Mouse (Mus musculus): Measurements from ENCODE around the gene Apol10a. TPM values are rescaled to one million over a fixed set of nuclear protein-coding genes. Genes with fewer than 3 reads are reported as not detected.
"Not testable (repeated sequence)": the region's sequence is repeated elsewhere in the genome, so short reads cannot be mapped to it uniquely, and the experiment has no call there.

Apol10a gene
- polyA plus RNA-seq (2016; fragmentation: Nextera tagmentation; extraction: Ambion mirVana) = not detected in 2 replicates

GRCm38 (mm10) chr15:77476693-77477092 is at the start of gene Apol10a:
Gene Apol10a (plus strand): TSS chr15:77477047.
- H3K4me1 ChIP-seq; H3K4me3 ChIP-seq; H3K27me3 ChIP-seq (ENCODE audit: poor library complexity, severe bottlenecking); H3K27ac ChIP-seq; H3K9me3 ChIP-seq; H3K36me3 ChIP-seq (replicated peaks); DNase-seq (ENCODE audit: extremely low spot score, low spot score): not testable (repeated sequence)
- 82% methylated on average over 2 of the region's 2 CpGs for WGBS

GRCm38 (mm10) chr15:77428690-77429448 is 48.0 kb upstream of the Apol10a start:
- not testable (repeated sequence) for DNase-seq (ENCODE audit: extremely low spot score, low spot score)

GRCm38 (mm10) chr15:77444746-77445145 is 32.1 kb upstream of the Apol10a start:
- H3K27me3 ChIP-seq (ENCODE audit: poor library complexity, severe bottlenecking); H3K4me1 ChIP-seq; H3K27ac ChIP-seq; DNase-seq (ENCODE audit: extremely low spot score, low spot score); H3K9me3 ChIP-seq; H3K36me3 ChIP-seq (replicated peaks); H3K4me3 ChIP-seq: not testable (repeated sequence)
- 83% methylated on average over 8 of the region's 8 CpGs for WGBS

More at GRCm38 (mm10) chr15:77428690-77429448, 48.0 kb upstream of the Apol10a start:
- not testable (repeated sequence) for H3K36me3 ChIP-seq (replicated peaks); H3K27me3 ChIP-seq (ENCODE audit: poor library complexity, severe bottlenecking); H3K4me3 ChIP-seq; H3K4me1 ChIP-seq; H3K27ac ChIP-seq; H3K9me3 ChIP-seq
- 82% methylated on average over 9 of the region's 10 CpGs for WGBS

- 96% methylated on average over 1 of the region's 1 CpGs for WGBS
- H3K4me3 ChIP-seq; H3K27me3 ChIP-seq (ENCODE audit: poor library complexity, severe bottlenecking); H3K36me3 ChIP-seq (replicated peaks); H3K27ac ChIP-seq; H3K9me3 ChIP-seq; H3K4me1 ChIP-seq; DNase-seq (ENCODE audit: extremely low spot score, low spot score): not testable (repeated sequence)
Measured at GRCm38 (mm10) chr15:77445668-77446067, 31.2 kb upstream of the Apol10a start.

- WGBS = 94% methylated on average over 2 of the region's 2 CpGs
Measured at GRCm38 (mm10) chr15:77447392-77447791, 29.5 kb upstream of the Apol10a start, which contains the start of gene Apol7b. Gene Apol7b (minus strand): TSS chr15:77447492.

GRCm38 (mm10) chr15:77449927-77450326 is 26.9 kb upstream of the Apol10a start:
- H3K9me3 ChIP-seq; H3K27me3 ChIP-seq (ENCODE audit: poor library complexity, severe bottlenecking); H3K36me3 ChIP-seq (replicated peaks); H3K4me3 ChIP-seq; H3K27ac ChIP-seq; H3K4me1 ChIP-seq; DNase-seq (ENCODE audit: extremely low spot score, low spot score): not testable (repeated sequence)
- 58% methylated on average over 10 of the region's 10 CpGs for WGBS

More at GRCm38 (mm10) chr15:77447392-77447791, 29.5 kb upstream of the Apol10a start, which contains the start of gene Apol7b:
- not testable (repeated sequence) for H3K4me3 ChIP-seq; H3K4me1 ChIP-seq; DNase-seq (ENCODE audit: extremely low spot score, low spot score); H3K27ac ChIP-seq; H3K9me3 ChIP-seq; H3K36me3 ChIP-seq (replicated peaks); H3K27me3 ChIP-seq (ENCODE audit: poor library complexity, severe bottlenecking)

GRCm38 (mm10) chr15:77474699-77475390 is 2.0 kb upstream of the Apol10a start:
- not testable (repeated sequence) for DNase-seq (ENCODE audit: extremely low spot score, low spot score)
- 85% methylated on average over 7 of the region's 7 CpGs for WGBS

GRCm38 (mm10) chr15:77482140-77482794 is 5.4 kb downstream of the Apol10a start:
- Histone ChIP-seq H3K4me3 (no peak overlapping the region), H3K9me3 (no peaks in the 10 kb centered on the region), H3K27ac (no peak overlapping the region), H3K27me3 (ENCODE audit: poor library complexity, severe bottlenecking) (no peaks in the 10 kb centered on the region), H3K36me3 (replicated peaks) (no peaks in the 10 kb centered on the region), H3K4me1 (no peaks in the 10 kb centered on the region)
- DNase-seq (ENCODE audit: extremely low spot score, low spot score) = no peak
- 83% methylated on average over 4 of the region's 4 CpGs for WGBS

More at GRCm38 (mm10) chr15:77474699-77475390, 2.0 kb upstream of the Apol10a start:
- H3K27ac ChIP-seq; H3K27me3 ChIP-seq (ENCODE audit: poor library complexity, severe bottlenecking); H3K4me1 ChIP-seq; H3K4me3 ChIP-seq; H3K36me3 ChIP-seq (replicated peaks); H3K9me3 ChIP-seq: not testable (repeated sequence)

- not testable (repeated sequence) for H3K4me1 ChIP-seq; H3K27ac ChIP-seq; H3K27me3 ChIP-seq (ENCODE audit: poor library complexity, severe bottlenecking); DNase-seq (ENCODE audit: extremely low spot score, low spot score); H3K9me3 ChIP-seq; H3K36me3 ChIP-seq (replicated peaks); H3K4me3 ChIP-seq
- no CpG with 5 or more reads among the region's 1 CpGs for WGBS
Measured at GRCm38 (mm10) chr15:77493181-77493580, 16.3 kb downstream of the Apol10a start.

GRCm38 (mm10) chr15:77494694-77495093 is 17.8 kb downstream of the Apol10a start:
- H3K36me3 ChIP-seq (replicated peaks); H3K27me3 ChIP-seq (ENCODE audit: poor library complexity, severe bottlenecking); DNase-seq (ENCODE audit: extremely low spot score, low spot score); H3K4me1 ChIP-seq; H3K9me3 ChIP-seq; H3K27ac ChIP-seq; H3K4me3 ChIP-seq: not testable (repeated sequence)
- 79% methylated on average over 1 of the region's 1 CpGs for WGBS

GRCm38 (mm10) chr15:77507966-77508365 is 31.1 kb downstream of the Apol10a start, which contains the start of gene Apol11a:
Gene Apol11a (plus strand): TSS chr15:77508271.
- H3K9me3 ChIP-seq; DNase-seq (ENCODE audit: extremely low spot score, low spot score); H3K27me3 ChIP-seq (ENCODE audit: poor library complexity, severe bottlenecking); H3K27ac ChIP-seq; H3K4me3 ChIP-seq; H3K4me1 ChIP-seq; H3K36me3 ChIP-seq (replicated peaks): not testable (repeated sequence)

GRCm38 (mm10) chr15:77520596-77520995 is 43.7 kb downstream of the Apol10a start:
- H3K36me3 ChIP-seq (replicated peaks); H3K9me3 ChIP-seq; DNase-seq (ENCODE audit: extremely low spot score, low spot score); H3K27me3 ChIP-seq (ENCODE audit: poor library complexity, severe bottlenecking); H3K4me1 ChIP-seq; H3K27ac ChIP-seq; H3K4me3 ChIP-seq: not testable (repeated sequence)
- 74% methylated on average over 4 of the region's 4 CpGs for WGBS

Measured in forebrain, embryonic 10.5 days (tissue).